Mouse (Mus musculus) ES-Bruce4 (cell line): ENCODE data around the gene Tnip2.

Source experiments
- CTCF ChIP-seq: IDR thresholded peaks from one replicate; pipeline ENCODE4 v1.8.1; 2011; ENCODE audit warnings: low read depth, low read length
- EP300 ChIP-seq: IDR thresholded peaks from 2 replicates; pipeline ENCODE4 v1.6.1; 2011; ENCODE audit warnings: low read depth, low read length; ENCODE audit not compliant: insufficient read depth

DNA sequence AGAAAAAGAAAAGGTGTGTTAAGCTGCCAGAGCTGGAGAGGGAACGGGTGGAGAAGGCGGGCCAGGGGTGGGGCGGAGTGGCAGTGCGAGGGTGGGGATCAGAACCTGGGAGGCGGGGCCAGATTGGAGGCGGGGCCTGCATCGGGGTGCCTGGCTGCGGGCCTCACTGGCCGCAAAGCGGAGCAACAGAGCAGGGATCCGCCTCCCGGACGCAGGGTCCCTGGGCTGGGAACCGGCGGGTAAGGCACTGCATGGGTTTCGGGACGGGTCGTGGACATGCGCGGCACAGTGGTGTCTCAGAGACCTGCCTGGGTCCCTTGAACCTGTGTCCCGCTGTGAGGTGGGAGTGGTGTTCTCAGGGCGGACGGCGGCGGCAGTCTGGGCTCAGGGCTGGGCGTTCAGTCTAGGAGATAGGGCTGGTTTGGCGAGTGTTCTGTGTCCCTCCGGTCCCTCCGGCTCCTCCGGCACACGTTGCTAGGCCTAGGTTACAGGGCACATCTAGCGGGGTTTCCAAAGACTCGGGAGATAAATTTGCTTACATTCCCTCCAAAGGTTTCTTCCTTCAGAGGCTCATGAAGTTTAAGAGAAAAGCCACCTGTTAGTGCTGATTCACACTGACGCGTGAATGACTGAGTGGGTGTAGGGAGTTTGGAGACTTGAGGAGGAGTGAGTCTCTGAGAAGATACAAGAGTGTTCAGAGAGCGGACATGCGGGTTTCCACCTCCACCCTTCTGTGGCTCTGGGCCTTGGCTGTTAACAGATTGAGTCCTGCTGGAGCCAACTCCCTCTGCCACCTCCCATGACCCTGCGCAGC lies 12.1 kb upstream of the Tnip2 start, which contains the start of gene Sh3bp2:
- TF ChIP-seq EP300: no peak
- TF ChIP-seq CTCF: no peak
